Mouse (Mus musculus) adrenal gland, postnatal 14 days (tissue): ENCODE results near the gene Selenoo. TPM values are rescaled to one million over a fixed set of nuclear protein-coding genes. Genes with fewer than 3 reads are reported as not detected.

Experiments
- DNase-seq: peaks from one replicate; pipeline ENCODE4 v3.0.0; 2021; ENCODE audit warnings: mixed read lengths
- total RNA-seq: library from RNA; stranded (reverse); gene quantifications from 2 replicates; pipeline ENCODE4 v1.2.3, GENCODE M21; 2021

Selenoo gene
- total RNA-seq, 1 experiment from 2014 or later, result 35.4 TPM

GRCm38 (mm10) chr15:89075478-89076147 is 13.3 kb upstream of the Selenoo start:
- peak; percentile 96 for DNase-seq

GRCm38 (mm10) chr15:89076156-89076731 is 12.6 kb upstream of the Selenoo start:
- DNase-seq, result peak; percentile 81

- peak; percentile 74 for DNase-seq
Measured at GRCm38 (mm10) chr15:89078208-89078836, 10.6 kb upstream of the Selenoo start.

GRCm38 (mm10) chr15:89083906-89084305 is 5.0 kb upstream of the Selenoo start:
- DNase-seq, result no peak

GRCm38 (mm10) chr15:89084826-89085225 is 4.1 kb upstream of the Selenoo start:
- no peak for DNase-seq

- peak; percentile 75 for DNase-seq
Measured at GRCm38 (mm10) chr15:89089248-89090051, 566 bp downstream of the Selenoo start.

- DNase-seq, result no peak
Measured at GRCm38 (mm10) chr15:89090662-89091061, 1.8 kb downstream of the Selenoo start.

- DNase-seq, result no peak
Measured at GRCm38 (mm10) chr15:89092181-89092580, 3.3 kb downstream of the Selenoo start.

GRCm38 (mm10) chr15:89097450-89097849 is 8.6 kb downstream of the Selenoo start:
- no peak for DNase-seq

GRCm38 (mm10) chr15:89098616-89099015 is 9.7 kb downstream of the Selenoo start:
- DNase-seq, result no peak

GRCm38 (mm10) chr15:89100823-89101222 is 11.9 kb downstream of the Selenoo start:
- DNase-seq, result no peak

- DNase-seq, result no peak
Measured at GRCm38 (mm10) chr15:89102646-89103045, 13.8 kb downstream of the Selenoo start.

- DNase-seq, result no peak
Measured at GRCm38 (mm10) chr15:89103921-89104320, 15.0 kb downstream of the Selenoo start.

- no peak for DNase-seq
Measured at GRCm38 (mm10) chr15:89104425-89104824, 15.5 kb downstream of the Selenoo start.

GRCm38 (mm10) chr15:89106073-89106472 is 17.2 kb downstream of the Selenoo start:
- DNase-seq, result no peak

- no peak for DNase-seq
Measured at GRCm38 (mm10) chr15:89106976-89107375, 18.1 kb downstream of the Selenoo start.

- DNase-seq, result peak; percentile 82
Measured at GRCm38 (mm10) chr15:89110147-89110546, 21.3 kb downstream of the Selenoo start.

GRCm38 (mm10) chr15:89118007-89118406 is 29.1 kb downstream of the Selenoo start:
- no peak for DNase-seq

- DNase-seq, result peak; percentile 97
Measured at GRCm38 (mm10) chr15:89122649-89123366, 33.9 kb downstream of the Selenoo start, which contains the start of gene Tubgcp6. Gene Tubgcp6 (minus strand): TSS chr15:89123112.

GRCm38 (mm10) chr15:89123595-89123994 is 34.7 kb downstream of the Selenoo start:
- peak; percentile 74 for DNase-seq

- DNase-seq, result no peak
Measured at GRCm38 (mm10) chr15:89124312-89124711, 35.4 kb downstream of the Selenoo start.

GRCm38 (mm10) chr15:89125351-89125750 is 36.5 kb downstream of the Selenoo start:
- no peak for DNase-seq
